Mouse (Mus musculus) hindbrain, embryonic 14.5 days (tissue): ENCODE data around the gene Col28a1. TPM values are rescaled to one million over a fixed set of nuclear protein-coding genes. Genes with fewer than 3 reads are reported as not detected.
"Not testable (repeated sequence)": the region's sequence is repeated elsewhere in the genome, so short reads cannot be mapped to it uniquely, and the experiment has no call there.

ENCODE experiments used
- ATAC-seq: fragments of 200-750 bp; cut with Nextera tagmentation; 2 replicates; pipeline ENCODE4 v1.8.0; 2017; ENCODE audit warnings: moderate number of reproducible peaks, mild to moderate bottlenecking, moderate TSS enrichment, moderate library complexity; ENCODE audit not compliant: low FRiP score
- DNase-seq: peaks from one replicate; pipeline ENCODE4 v3.0.0-alpha.2; 2015; ENCODE audit warnings: low spot score
- H3K27ac ChIP-seq: fragments of 300-500 bp; sonication (generic); 2 replicates; pipeline ENCODE4 v1.5.1; 2014; ENCODE audit warnings: mild to moderate bottlenecking, moderate library complexity
- H3K27me3 ChIP-seq: fragments of 300-500 bp; sonication (generic); 2 replicates; pipeline ENCODE4 v1.6.1; 2014; ENCODE audit warnings: mild to moderate bottlenecking, low read length, mixed read lengths; ENCODE audit not compliant: control insufficient read depth, insufficient read depth
- H3K36me3 ChIP-seq: fragments of 300-500 bp; sonication (generic); replicated peaks from 2 replicates; pipeline ENCODE4 v1.6.1; 2014; ENCODE audit not compliant: control insufficient read depth, insufficient read depth
- H3K4me1 ChIP-seq: fragments of 300-500 bp; sonication (generic); replicated peaks from 2 replicates; pipeline ENCODE4 v1.6.1; 2014; ENCODE audit warnings: antibody characterized with exemption, low read length, mixed read lengths; ENCODE audit not compliant: control insufficient read depth, insufficient read depth
- H3K4me2 ChIP-seq: fragments of 300-500 bp; sonication (generic); replicated peaks from 2 replicates; pipeline ENCODE4 v1.6.1; 2014; ENCODE audit warnings: mild to moderate bottlenecking, moderate library complexity
- H3K4me3 ChIP-seq: fragments of 300-500 bp; sonication (generic); replicated peaks from 2 replicates; pipeline ENCODE4 v1.5.1; 2014; ENCODE audit warnings: mild to moderate bottlenecking, low read length
- H3K9ac ChIP-seq: fragments of 300-500 bp; sonication (generic); 2 replicates; pipeline ENCODE4 v1.6.1; 2014
- H3K9me3 ChIP-seq: fragments of 300-500 bp; sonication (generic); 2 replicates; pipeline ENCODE4 v1.6.1; 2016; ENCODE audit warnings: low read length; ENCODE audit not compliant: control insufficient read depth
- WGBS: fragments of 180-500 bp; shearing (Covaris S2); extraction: QIAGEN DNeasy Blood & Tissue Kit; methylation state at CpG from one replicate; pipeline ENCODE4 v1.1.7; 2014; 5-methylcytosine and 5-hydroxymethylcytosine counted together
- polyA plus RNA-seq: library from polyadenylated mRNA; unstranded; fragments of >200 nt; fragmentation: Nextera tagmentation; extraction: Ambion mirVana; gene quantifications from 2 replicates; pipeline ENCODE4 v1.2.1, GENCODE M21; 2014

Col28a1 gene
- polyA plus RNA-seq, 1 experiment from 2014 or later, result 0.64 TPM

- no peak overlapping the region for H3K9ac ChIP-seq
Observed at GRCm38 (mm10) chr6:7983646-7983979, 208.8 kb downstream of the Col28a1 start.

GRCm38 (mm10) chr6:7982958-7983645 is 209.3 kb downstream of the Col28a1 start:
- DNase-seq, H3K9me3 ChIP-seq, H3K27ac ChIP-seq, H3K36me3 ChIP-seq, H3K4me1 ChIP-seq, H3K27me3 ChIP-seq, H3K9ac ChIP-seq: not testable (repeated sequence)
- peak overlapping the region; percentile 19 for H3K4me3 ChIP-seq
- peak overlapping the region; percentile 35 for H3K4me2 ChIP-seq
- WGBS, result 59% methylated on average over 32 of the region's 32 CpGs
- ATAC-seq, result 0 out of 2 replicates have a peak, but pooled peaks have one; percentile 46

More at GRCm38 (mm10) chr6:7983646-7983979, 208.8 kb downstream of the Col28a1 start:
- Histone ChIP-seq H3K27me3 (no peaks in the 10 kb centered on the region), H3K4me2 (peak overlapping the region; percentile 35), H3K4me3 (peak overlapping the region; percentile 19; the same call in 1 of the 2 replicates), H3K36me3 (no peaks in the 10 kb centered on the region), H3K4me1 (no peaks in the 10 kb centered on the region), H3K27ac (no peak overlapping the region), H3K9me3 (no peaks in the 10 kb centered on the region)
- 34% methylated on average over 7 of the region's 7 CpGs for WGBS
- no peak; the same call in 1 of the 2 replicates for ATAC-seq
- no peak for DNase-seq

GRCm38 (mm10) chr6:7971020-7971760 is 221.2 kb downstream of the Col28a1 start:
- no peaks in the 10 kb centered on the region for H3K9me3 ChIP-seq
- no peak for ATAC-seq
- no peak for DNase-seq

GRCm38 (mm10) chr6:7969376-7969775 is 223.0 kb downstream of the Col28a1 start:
- no peaks in the 10 kb centered on the region for H3K27me3 ChIP-seq
- H3K4me2 ChIP-seq, result no peak overlapping the region
- no peaks in the 10 kb centered on the region for H3K36me3 ChIP-seq
- H3K4me3 ChIP-seq, result no peak overlapping the region
- WGBS, result 87% methylated on average over 4 of the region's 4 CpGs
- H3K9ac ChIP-seq, result no peak overlapping the region
- ATAC-seq (no peak), DNase-seq (no peak)
- H3K9me3 ChIP-seq, result no peaks in the 10 kb centered on the region
- H3K4me1 ChIP-seq, result no peaks in the 10 kb centered on the region
- H3K27ac ChIP-seq, result no peak overlapping the region

More at GRCm38 (mm10) chr6:7971020-7971760, 221.2 kb downstream of the Col28a1 start:
- no peak overlapping the region for H3K4me3 ChIP-seq
- H3K4me1 ChIP-seq, result no peaks in the 10 kb centered on the region
- no peak overlapping the region for H3K4me2 ChIP-seq
- WGBS, result 25% methylated on average over 5 of the region's 5 CpGs
- peak overlapping the region; percentile 34; the same call in 1 of the 2 replicates for H3K27ac ChIP-seq
- no peak overlapping the region for H3K9ac ChIP-seq
- H3K27me3 ChIP-seq, result no peaks in the 10 kb centered on the region
- no peaks in the 10 kb centered on the region for H3K36me3 ChIP-seq

- Histone ChIP-seq H3K4me3 (no peak overlapping the region), H3K9ac (no peak overlapping the region), H3K27ac (no peak overlapping the region), H3K4me2 (no peak overlapping the region), H3K9me3 (no peaks in the 10 kb centered on the region), H3K4me1 (no peaks in the 10 kb centered on the region), H3K27me3 (no peaks in the 10 kb centered on the region), H3K36me3 (no peaks in the 10 kb centered on the region)
- WGBS, result 46% methylated on average over 11 of the region's 11 CpGs
- ATAC-seq, result peak; percentile 51; the same call in 1 of the 2 replicates
- no peak for DNase-seq
Observed at GRCm38 (mm10) chr6:7965833-7966522, 226.4 kb downstream of the Col28a1 start.

GRCm38 (mm10) chr6:7962749-7963148 is 229.7 kb downstream of the Col28a1 start:
- WGBS, result 95% methylated on average over 7 of the region's 7 CpGs
- Histone ChIP-seq H3K9me3 (no peaks in the 10 kb centered on the region), H3K36me3 (no peaks in the 10 kb centered on the region), H3K27me3 (no peaks in the 10 kb centered on the region), H3K27ac (no peak overlapping the region), H3K4me3 (no peak overlapping the region), H3K4me2 (no peak overlapping the region), H3K4me1 (no peaks in the 10 kb centered on the region), H3K9ac (no peak overlapping the region)
- no peak for ATAC-seq
- DNase-seq, result no peak

- no peaks in the 10 kb centered on the region for H3K9me3 ChIP-seq
- H3K27me3 ChIP-seq, result no peaks in the 10 kb centered on the region
- H3K36me3 ChIP-seq, result no peaks in the 10 kb centered on the region
- no peak overlapping the region for H3K4me2 ChIP-seq
- no peak overlapping the region for H3K9ac ChIP-seq
- DNase-seq (no peak), ATAC-seq (no peak; the same call in 1 of the 2 replicates)
- H3K27ac ChIP-seq, result 0 out of 2 replicates have a peak overlapping the region, but pooled peaks have one; percentile 27
- H3K4me1 ChIP-seq, result no peaks in the 10 kb centered on the region
- WGBS, result 40% methylated on average over 2 of the region's 2 CpGs
- H3K4me3 ChIP-seq, result no peak overlapping the region
Observed at GRCm38 (mm10) chr6:7952208-7952607, 240.2 kb downstream of the Col28a1 start.

- Histone ChIP-seq H3K27ac (no peak overlapping the region), H3K4me1 (no peaks in the 10 kb centered on the region), H3K36me3 (no peaks in the 10 kb centered on the region), H3K9me3 (no peaks in the 10 kb centered on the region), H3K9ac (no peak overlapping the region), H3K4me3 (no peak overlapping the region), H3K4me2 (no peak overlapping the region), H3K27me3 (no peaks in the 10 kb centered on the region)
- peak; percentile 40; the same call in 1 of the 2 replicates for ATAC-seq
- no peak for DNase-seq
Observed at GRCm38 (mm10) chr6:7951778-7952177, 240.6 kb downstream of the Col28a1 start.
